Mouse (Mus musculus) midbrain, embryonic 16.5 days (tissue): ENCODE results near the gene Sprr1b. TPM values are rescaled to one million over a fixed set of nuclear protein-coding genes. Genes with fewer than 3 reads are reported as not detected.
"Not testable (repeated sequence)": the region's sequence is repeated elsewhere in the genome, so short reads cannot be mapped to it uniquely, and the experiment has no call there.

ENCODE experiments used
- ATAC-seq: fragments of 200-750 bp; cut with Nextera tagmentation; 2 replicates; pipeline ENCODE4 v1.8.0; 2017; ENCODE audit warnings: moderate TSS enrichment
- H3K27ac ChIP-seq: fragments of 300-500 bp; sonication (generic); 2 replicates; pipeline ENCODE4 v1.5.1; 2014; ENCODE audit warnings: mild to moderate bottlenecking, low read length, mixed read lengths
- H3K27me3 ChIP-seq: fragments of 300-500 bp; sonication (generic); 2 replicates; pipeline ENCODE4 v1.6.1; 2014; ENCODE audit warnings: low read depth, low read length, mixed read lengths; ENCODE audit not compliant: control insufficient read depth, insufficient read depth
- H3K36me3 ChIP-seq: fragments of 300-500 bp; sonication (generic); 2 replicates; pipeline ENCODE4 v1.6.1; 2014; ENCODE audit warnings: mild to moderate bottlenecking, low read length, moderate library complexity, mixed read lengths; ENCODE audit not compliant: control insufficient read depth, insufficient read depth
- H3K4me1 ChIP-seq: fragments of 300-500 bp; sonication (generic); 2 replicates; pipeline ENCODE4 v1.6.1; 2014; ENCODE audit warnings: mild to moderate bottlenecking, low read length, mixed read lengths; ENCODE audit not compliant: control insufficient read depth, insufficient read depth
- H3K4me2 ChIP-seq: fragments of 300-500 bp; sonication (generic); 2 replicates; pipeline ENCODE4 v1.6.1; 2014; ENCODE audit warnings: mild to moderate bottlenecking, low read length, mixed read lengths
- H3K4me3 ChIP-seq: fragments of 300-500 bp; sonication (generic); 2 replicates; pipeline ENCODE4 v1.5.1; 2014; ENCODE audit warnings: low read depth, mild to moderate bottlenecking, low read length, moderate library complexity, mixed read lengths
- H3K9ac ChIP-seq: fragments of 300-500 bp; sonication (generic); 2 replicates; pipeline ENCODE4 v1.6.1; 2014; ENCODE audit warnings: low read depth, low read length, mixed read lengths
- H3K9me3 ChIP-seq: fragments of 300-500 bp; sonication (generic); replicated peaks from 2 replicates; pipeline ENCODE4 v1.6.1; 2014; ENCODE audit warnings: mild to moderate bottlenecking, low read length, mixed read lengths; ENCODE audit not compliant: control insufficient read depth, poor library complexity, severe bottlenecking
- WGBS: fragments of 180-500 bp; shearing (Covaris S2); extraction: QIAGEN DNeasy Blood & Tissue Kit; methylation state at CpG from one replicate; pipeline ENCODE4 v1.1.7; 2014; 5-methylcytosine and 5-hydroxymethylcytosine counted together
- polyA plus RNA-seq: library from polyadenylated mRNA; unstranded; fragments of >200 nt; fragmentation: Nextera tagmentation; extraction: Ambion mirVana; gene quantifications from 2 replicates; pipeline ENCODE4 v1.2.1, GENCODE M21; 2015

The Sprr1b gene
- polyA plus RNA-seq = not detected in 2 replicates

- H3K9me3 ChIP-seq = no peaks in the 10 kb centered on the region
- 93% methylated on average over 3 of the region's 3 CpGs for WGBS
Observed at GRCm38 (mm10) chr3:92438689-92439088, at the start of gene Sprr1b. Gene Sprr1b (minus strand): TSS chr3:92438789.

GRCm38 (mm10) chr3:92486307-92486706 is 47.7 kb upstream of the Sprr1b start:
- H3K27ac ChIP-seq = no peak overlapping the region
- WGBS = 52% methylated on average over 1 of the region's 1 CpGs
- no peak overlapping the region for H3K9ac ChIP-seq
- H3K27me3 ChIP-seq = no peaks in the 10 kb centered on the region
- no peaks in the 10 kb centered on the region for H3K36me3 ChIP-seq
- H3K4me1 ChIP-seq = no peaks in the 10 kb centered on the region
- no peak overlapping the region for H3K4me2 ChIP-seq
- no peaks in the 10 kb centered on the region for H3K9me3 ChIP-seq
- H3K4me3 ChIP-seq = no peak overlapping the region
- ATAC-seq = no peak

More at GRCm38 (mm10) chr3:92438689-92439088, at the start of gene Sprr1b:
- Histone ChIP-seq H3K4me3 (no peak within 1 kb of the TSS), H3K27me3 (no peaks in the 10 kb centered on the region), H3K27ac (no peak within 1 kb of the TSS), H3K4me2 (no peak within 1 kb of the TSS), H3K4me1 (no peaks in the 10 kb centered on the region), H3K36me3 (no peaks in the 10 kb centered on the region), H3K9ac (no peak within 1 kb of the TSS)
- no peak for ATAC-seq

- H3K27me3 ChIP-seq = no peaks in the 10 kb centered on the region
- no peak within 1 kb of the TSS for H3K4me2 ChIP-seq
- no peak for ATAC-seq
- H3K27ac ChIP-seq = no peak within 1 kb of the TSS
- no peaks in the 10 kb centered on the region for H3K36me3 ChIP-seq
- no peak within 1 kb of the TSS for H3K4me3 ChIP-seq
- no peak within 1 kb of the TSS for H3K9ac ChIP-seq
- H3K9me3 ChIP-seq = no peaks in the 10 kb centered on the region
- no peaks in the 10 kb centered on the region for H3K4me1 ChIP-seq
Observed at GRCm38 (mm10) chr3:92485863-92486262, 47.3 kb upstream of the Sprr1b start, which contains the start of gene Sprr1a. Gene Sprr1a (minus strand): TSS chr3:92485895.

- not testable (repeated sequence) for H3K27me3 ChIP-seq, H3K9me3 ChIP-seq, H3K27ac ChIP-seq, H3K4me2 ChIP-seq, H3K4me1 ChIP-seq, H3K4me3 ChIP-seq, H3K9ac ChIP-seq, ATAC-seq, H3K36me3 ChIP-seq
Observed at GRCm38 (mm10) chr3:92481249-92481648, 42.7 kb upstream of the Sprr1b start.

GRCm38 (mm10) chr3:92470111-92470510 is 31.5 kb upstream of the Sprr1b start:
- H3K9ac ChIP-seq = no peak overlapping the region
- H3K27me3 ChIP-seq = no peaks in the 10 kb centered on the region
- H3K9me3 ChIP-seq = no peaks in the 10 kb centered on the region
- H3K4me1 ChIP-seq = no peaks in the 10 kb centered on the region
- no peak overlapping the region for H3K4me2 ChIP-seq
- no peak for ATAC-seq
- WGBS = 95% methylated on average over 2 of the region's 2 CpGs
- H3K36me3 ChIP-seq = no peaks in the 10 kb centered on the region
- no peak overlapping the region for H3K27ac ChIP-seq
- no peak overlapping the region for H3K4me3 ChIP-seq

GRCm38 (mm10) chr3:92467424-92467823 is 28.8 kb upstream of the Sprr1b start:
- no peaks in the 10 kb centered on the region for H3K9me3 ChIP-seq
- H3K36me3 ChIP-seq = no peaks in the 10 kb centered on the region
- no peak overlapping the region for H3K27ac ChIP-seq
- H3K9ac ChIP-seq = no peak overlapping the region
- no peak overlapping the region for H3K4me2 ChIP-seq
- no peak for ATAC-seq
- no peaks in the 10 kb centered on the region for H3K27me3 ChIP-seq
- H3K4me1 ChIP-seq = no peaks in the 10 kb centered on the region
- no peak overlapping the region for H3K4me3 ChIP-seq

- Histone ChIP-seq H3K36me3 (no peaks in the 10 kb centered on the region), H3K4me1 (no peaks in the 10 kb centered on the region), H3K9ac (no peak overlapping the region), H3K4me3 (no peak overlapping the region), H3K9me3 (no peaks in the 10 kb centered on the region), H3K27me3 (no peaks in the 10 kb centered on the region), H3K4me2 (no peak overlapping the region), H3K27ac (no peak overlapping the region)
- ATAC-seq = no peak
- WGBS = 90% methylated on average over 1 of the region's 1 CpGs
Observed at GRCm38 (mm10) chr3:92466576-92466975, 28.0 kb upstream of the Sprr1b start.

- WGBS = 74% methylated on average over 2 of the region's 2 CpGs
- no peaks in the 10 kb centered on the region for H3K9me3 ChIP-seq
- no peaks in the 10 kb centered on the region for H3K4me1 ChIP-seq
- no peaks in the 10 kb centered on the region for H3K36me3 ChIP-seq
- no peak within 1 kb of the TSS for H3K4me3 ChIP-seq
- H3K27me3 ChIP-seq = no peaks in the 10 kb centered on the region
- H3K4me2 ChIP-seq = no peak within 1 kb of the TSS
- H3K9ac ChIP-seq = no peak within 1 kb of the TSS
- H3K27ac ChIP-seq = no peak within 1 kb of the TSS
- ATAC-seq = no peak
Observed at GRCm38 (mm10) chr3:92458620-92459019, 20.0 kb upstream of the Sprr1b start, which contains the start of gene Sprr3. Gene Sprr3 (minus strand): TSS chr3:92458720.

GRCm38 (mm10) chr3:92455151-92455550 is 16.6 kb upstream of the Sprr1b start:
- H3K9me3 ChIP-seq = no peaks in the 10 kb centered on the region
- no peaks in the 10 kb centered on the region for H3K36me3 ChIP-seq
- no peak for ATAC-seq
- H3K4me3 ChIP-seq = no peak overlapping the region
- no peak overlapping the region for H3K4me2 ChIP-seq
- no peak overlapping the region for H3K27ac ChIP-seq
- no peak overlapping the region for H3K9ac ChIP-seq
- no peaks in the 10 kb centered on the region for H3K27me3 ChIP-seq
- WGBS = 89% methylated on average over 5 of the region's 5 CpGs
- no peaks in the 10 kb centered on the region for H3K4me1 ChIP-seq

GRCm38 (mm10) chr3:92440177-92440576 is 1.6 kb upstream of the Sprr1b start:
- Histone ChIP-seq H3K4me3 (no peak overlapping the region), H3K27ac (no peak overlapping the region), H3K36me3 (no peaks in the 10 kb centered on the region), H3K4me2 (no peak overlapping the region), H3K27me3 (no peaks in the 10 kb centered on the region), H3K9ac (no peak overlapping the region), H3K9me3 (no peaks in the 10 kb centered on the region), H3K4me1 (no peaks in the 10 kb centered on the region)
- ATAC-seq = no peak
- 91% methylated on average over 3 of the region's 3 CpGs for WGBS
